Mouse (Mus musculus) liver, embryonic 15.5 days (tissue): ENCODE measurements around the gene Tmem183a. TPM values are rescaled to one million over a fixed set of nuclear protein-coding genes. Genes with fewer than 3 reads are reported as not detected.

Source experiments
- ATAC-seq: fragments of 200-750 bp; cut with Nextera tagmentation; 2 replicates; pipeline ENCODE4 v1.8.0; 2017; ENCODE audit warnings: moderate number of reproducible peaks, mild to moderate bottlenecking, moderate library complexity; ENCODE audit not compliant: insufficient read depth
- H3K27ac ChIP-seq: fragments of 300-500 bp; sonication (generic); replicated peaks from 2 replicates; pipeline ENCODE4 v1.5.1; 2015; ENCODE audit warnings: mild to moderate bottlenecking, inconsistent platforms
- H3K27me3 ChIP-seq: fragments of 300-500 bp; sonication (generic); 2 replicates; pipeline ENCODE4 v1.6.1; 2015; ENCODE audit warnings: mild to moderate bottlenecking, inconsistent platforms
- H3K36me3 ChIP-seq: fragments of 300-500 bp; sonication (generic); replicated peaks from 2 replicates; pipeline ENCODE4 v1.6.1; 2015; ENCODE audit warnings: moderate library complexity, mild to moderate bottlenecking, inconsistent platforms
- H3K4me1 ChIP-seq: fragments of 300-500 bp; sonication (generic); replicated peaks from 2 replicates; pipeline ENCODE4 v1.6.1; 2015; ENCODE audit warnings: inconsistent platforms
- H3K4me2 ChIP-seq: fragments of 300-500 bp; sonication (generic); 2 replicates; pipeline ENCODE4 v1.6.1; 2015; ENCODE audit warnings: moderate library complexity, mild to moderate bottlenecking, inconsistent platforms
- H3K4me3 ChIP-seq: fragments of 300-500 bp; sonication (generic); replicated peaks from 2 replicates; pipeline ENCODE4 v1.5.1; 2015; ENCODE audit warnings: mild to moderate bottlenecking, inconsistent platforms
- H3K9ac ChIP-seq: fragments of 300-500 bp; sonication (generic); 2 replicates; pipeline ENCODE4 v1.6.1; 2015; ENCODE audit warnings: moderate library complexity, mild to moderate bottlenecking, inconsistent platforms
- H3K9me3 ChIP-seq: fragments of 300-500 bp; sonication (generic); replicated peaks from 2 replicates; pipeline ENCODE4 v1.6.1; 2016; ENCODE audit warnings: inconsistent platforms
- WGBS: fragments of 180-500 bp; shearing (Covaris S2); methylation state at CpG from one replicate; pipeline ENCODE4 v1.1.7; 2015; ENCODE audit warnings: mixed read lengths; ENCODE audit not compliant: insufficient replicate concordance; 5-methylcytosine and 5-hydroxymethylcytosine counted together
- polyA plus RNA-seq: library from polyadenylated mRNA; unstranded; fragments of >200 nt; fragmentation: Nextera tagmentation; extraction: Ambion mirVana; gene quantifications from 2 replicates; pipeline ENCODE4 v1.2.1, GENCODE M21; 2015

Tmem183a gene
- polyA plus RNA-seq, 1 experiment from 2014 or later, result 49.8 TPM

DNA sequence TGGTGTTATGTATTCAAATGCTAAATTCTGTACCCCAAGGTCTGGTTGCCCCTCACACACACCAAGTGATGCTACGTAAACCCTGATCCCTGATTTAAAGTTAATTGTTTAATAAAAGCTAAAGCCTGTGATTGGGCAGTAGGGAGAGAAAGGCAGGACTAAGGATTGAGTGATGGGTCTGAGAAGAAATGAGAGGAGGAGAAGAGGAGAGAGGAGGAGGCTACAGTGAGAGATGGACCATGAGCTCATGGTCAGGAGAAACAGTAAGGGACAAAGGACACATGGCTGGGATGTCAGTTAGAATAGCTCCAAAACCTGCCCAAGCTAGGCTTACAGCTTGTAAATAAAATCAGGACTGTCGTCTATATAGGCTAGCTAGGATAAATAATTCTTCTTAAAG, 19.3 kb upstream of the Tmem183a start:
- H3K4me2 ChIP-seq, result no peak overlapping the region
- ATAC-seq, result no peak
- peaks cover 30% of the 10 kb centered on the region for H3K27me3 ChIP-seq
- no peak overlapping the region for H3K9ac ChIP-seq
- H3K9me3 ChIP-seq, result no peaks in the 10 kb centered on the region
- no peak overlapping the region for H3K4me3 ChIP-seq
- peaks cover 7% of the 10 kb centered on the region; the same call in 1 of the 2 replicates for H3K4me1 ChIP-seq
- H3K27ac ChIP-seq, result no peak overlapping the region
- WGBS, result 68% methylated on average over 2 of the region's 2 CpGs
- no peaks in the 10 kb centered on the region for H3K36me3 ChIP-seq

DNA sequence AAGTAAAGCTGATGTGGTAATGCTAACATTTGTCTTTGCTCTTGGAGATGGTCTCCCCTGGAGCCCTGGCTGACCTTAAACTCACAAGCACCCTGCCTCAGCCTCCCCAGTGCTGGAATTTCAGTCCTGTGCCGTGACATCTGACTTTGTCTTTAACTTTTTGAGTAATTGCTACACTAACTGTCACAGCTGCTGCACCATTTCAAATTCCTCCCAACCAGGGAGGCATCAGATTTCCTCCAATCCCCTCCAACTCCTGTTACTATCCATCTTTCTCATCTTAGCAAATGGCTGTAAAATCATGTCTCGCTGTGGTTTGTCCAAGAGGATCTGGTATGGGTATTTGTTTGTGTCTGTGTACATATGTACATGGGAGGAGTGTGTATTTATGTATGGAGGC, 12.3 kb upstream of the Tmem183a start:
- no peak for ATAC-seq
- H3K4me1 ChIP-seq, result no peaks in the 10 kb centered on the region
- H3K27ac ChIP-seq, result no peak overlapping the region
- WGBS, result 60% methylated on average over 2 of the region's 2 CpGs
- no peak overlapping the region for H3K4me2 ChIP-seq
- H3K4me3 ChIP-seq, result no peak overlapping the region
- H3K9ac ChIP-seq, result no peak overlapping the region
- H3K27me3 ChIP-seq, result peaks cover 2% of the 10 kb centered on the region; the same call in 1 of the 2 replicates
- no peaks in the 10 kb centered on the region; the same call in 1 of the 2 replicates for H3K9me3 ChIP-seq
- H3K36me3 ChIP-seq, result no peaks in the 10 kb centered on the region

DNA sequence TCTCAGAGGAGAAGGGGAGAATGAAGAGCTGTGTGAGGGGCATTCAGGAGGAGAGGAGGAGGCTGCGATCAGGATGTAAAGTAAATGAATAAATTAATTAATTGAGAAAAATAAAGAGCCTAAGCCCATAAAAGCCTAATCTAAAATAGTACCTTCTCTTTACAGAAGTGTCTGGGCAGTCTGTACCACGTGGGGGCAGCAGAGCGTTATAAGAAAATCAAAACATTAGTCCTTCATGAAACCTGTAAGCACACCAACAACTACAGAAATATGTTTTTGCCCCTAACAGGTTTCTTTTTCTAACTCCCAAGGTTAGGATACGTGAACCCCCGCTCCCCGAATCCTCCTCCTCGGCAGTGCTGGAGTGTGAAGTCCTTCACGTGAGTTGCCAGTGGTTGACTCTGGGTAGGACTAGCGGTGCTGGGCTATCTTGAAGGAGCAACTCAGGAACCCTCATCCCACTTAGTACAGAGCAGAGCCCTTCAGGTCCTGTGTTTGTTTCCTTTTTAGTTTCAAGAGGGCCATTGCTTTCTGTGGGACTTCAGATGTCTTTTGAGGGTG, 7.1 kb upstream of the Tmem183a start:
- no peak for ATAC-seq
- Histone ChIP-seq H3K4me1 (no peaks in the 10 kb centered on the region), H3K4me2 (no peak overlapping the region), H3K9ac (no peak overlapping the region), H3K27ac (no peak overlapping the region), H3K9me3 (no peaks in the 10 kb centered on the region; the same call in 1 of the 2 replicates), H3K36me3 (no peaks in the 10 kb centered on the region), H3K27me3 (no peaks in the 10 kb centered on the region; the same call in 1 of the 2 replicates), H3K4me3 (no peak overlapping the region)
- WGBS, result 40% methylated on average over 9 of the region's 9 CpGs

DNA sequence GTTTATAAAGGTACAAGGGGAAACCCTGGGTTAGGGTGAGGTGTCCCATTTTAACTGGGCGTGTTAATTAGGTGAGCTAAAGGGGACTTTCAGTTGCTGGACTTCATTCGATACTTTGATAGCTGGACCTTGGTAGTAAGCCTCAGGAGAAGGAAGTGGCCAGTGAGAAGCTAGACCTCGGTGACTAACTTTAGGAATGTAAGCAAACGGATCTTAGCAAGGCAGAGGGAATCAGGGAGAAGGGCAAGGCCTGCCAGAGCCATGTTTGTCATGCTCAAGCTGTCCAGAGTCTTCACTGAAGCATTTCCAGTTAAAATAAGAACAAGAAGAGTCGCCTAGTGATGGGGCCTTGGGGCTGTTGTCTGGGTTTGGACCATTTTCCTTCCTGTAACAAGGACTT, 3.7 kb upstream of the Tmem183a start:
- no peak for ATAC-seq
- WGBS, result 57% methylated on average over 5 of the region's 5 CpGs
- Histone ChIP-seq H3K27ac (no peak overlapping the region), H3K4me3 (no peak overlapping the region), H3K4me2 (no peak overlapping the region), H3K27me3 (no peaks in the 10 kb centered on the region; the same call in 1 of the 2 replicates), H3K36me3 (peaks cover 3% of the 10 kb centered on the region), H3K9me3 (no peaks in the 10 kb centered on the region; the same call in 1 of the 2 replicates), H3K9ac (no peak overlapping the region), H3K4me1 (peaks cover 13% of the 10 kb centered on the region)

DNA sequence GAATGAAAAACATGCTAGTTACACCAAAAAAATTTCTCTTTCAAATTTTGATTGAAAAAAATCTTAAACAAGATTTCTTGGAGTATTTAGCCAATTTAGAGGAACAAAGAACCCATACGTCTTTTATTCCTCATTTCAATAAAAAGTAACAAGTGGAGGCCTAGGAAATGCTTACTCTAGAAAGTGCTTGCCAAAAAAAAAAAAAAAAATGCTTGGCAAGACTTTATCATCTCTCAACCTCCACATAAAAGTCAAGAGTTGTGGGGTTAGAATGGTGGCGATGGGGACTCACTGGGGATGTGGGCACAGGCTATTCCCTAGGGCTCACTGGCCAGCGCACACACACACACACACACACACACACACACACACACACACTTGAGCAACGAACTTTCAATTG, 1.4 kb upstream of the Tmem183a start:
- H3K9ac ChIP-seq, result no peak overlapping the region
- 73% methylated on average over 4 of the region's 4 CpGs for WGBS
- H3K4me3 ChIP-seq, result no peak overlapping the region
- H3K27me3 ChIP-seq, result no peaks in the 10 kb centered on the region; the same call in 1 of the 2 replicates
- no peak for ATAC-seq
- H3K36me3 ChIP-seq, result peaks cover 25% of the 10 kb centered on the region
- H3K27ac ChIP-seq, result no peak overlapping the region
- no peaks in the 10 kb centered on the region for H3K9me3 ChIP-seq
- H3K4me1 ChIP-seq, result peaks cover 31% of the 10 kb centered on the region
- H3K4me2 ChIP-seq, result no peak overlapping the region

DNA sequence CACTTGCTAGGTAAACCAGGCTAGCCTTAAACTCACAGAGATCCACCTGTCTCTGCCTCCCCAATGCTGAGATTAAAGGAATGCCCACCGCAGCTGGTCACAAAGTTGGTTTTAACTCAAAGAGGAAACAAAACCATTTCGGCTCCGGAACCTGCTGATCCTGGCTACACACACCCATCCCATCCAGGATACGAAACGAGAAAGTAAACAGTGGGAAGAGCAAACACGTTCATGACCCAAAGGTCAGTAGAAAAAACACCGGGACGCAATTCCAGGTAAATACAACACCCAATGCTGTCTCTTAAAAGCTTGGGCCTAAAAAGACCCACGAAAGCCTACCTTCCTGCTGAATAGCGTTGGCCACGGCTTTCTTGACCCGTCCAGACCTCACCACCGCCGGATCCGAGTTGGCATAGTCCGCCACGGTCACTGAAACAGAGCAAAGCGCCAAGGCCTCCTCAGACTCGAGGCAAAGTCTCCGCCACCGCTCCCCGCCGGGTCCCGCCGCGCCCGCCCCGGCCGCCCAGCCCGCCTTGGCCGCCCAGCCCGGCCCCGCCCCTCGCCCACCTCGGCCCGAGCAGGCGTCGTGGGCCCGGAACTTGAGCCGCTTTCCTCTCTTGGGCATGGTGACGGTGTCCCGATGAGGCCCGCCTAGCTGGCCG, 453 bp downstream of the Tmem183a start:
- no peaks in the 10 kb centered on the region for H3K27me3 ChIP-seq
- WGBS, result under 1% methylated on average over 44 of the region's 44 CpGs
- H3K4me1 ChIP-seq, result peaks cover 31% of the 10 kb centered on the region
- H3K4me3 ChIP-seq, result peak overlapping the region; percentile 91
- ATAC-seq, result peak; percentile 89
- peak overlapping the region; percentile 97 for H3K27ac ChIP-seq
- no peaks in the 10 kb centered on the region for H3K9me3 ChIP-seq
- H3K9ac ChIP-seq, result peak overlapping the region; percentile 89
- peaks cover 41% of the 10 kb centered on the region for H3K36me3 ChIP-seq
- H3K4me2 ChIP-seq, result peak overlapping the region; percentile 76

DNA sequence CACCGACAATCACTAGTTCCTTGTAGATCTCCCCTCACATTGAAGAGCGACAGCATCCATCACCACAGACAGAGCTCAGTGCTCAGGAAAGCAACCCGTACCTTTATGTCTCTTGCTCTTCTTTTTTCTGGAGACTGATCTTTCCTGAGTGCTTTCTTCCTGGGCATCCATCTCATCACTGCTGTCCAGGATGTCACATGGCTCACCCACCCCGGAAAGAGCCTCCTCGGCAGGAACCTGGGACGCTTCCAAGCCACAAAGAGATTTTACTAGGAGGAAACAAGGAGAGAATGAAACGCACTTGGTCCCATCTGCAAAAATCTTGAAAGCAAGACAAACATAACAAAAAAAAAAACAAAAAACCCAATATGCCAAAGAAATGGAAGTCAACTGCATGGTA, 1.1 kb downstream of the Tmem183a start:
- no peak for ATAC-seq
- 55% methylated on average over 7 of the region's 7 CpGs for WGBS
- peak overlapping the region; percentile 97; the same call in 1 of the 2 replicates for H3K27ac ChIP-seq

DNA sequence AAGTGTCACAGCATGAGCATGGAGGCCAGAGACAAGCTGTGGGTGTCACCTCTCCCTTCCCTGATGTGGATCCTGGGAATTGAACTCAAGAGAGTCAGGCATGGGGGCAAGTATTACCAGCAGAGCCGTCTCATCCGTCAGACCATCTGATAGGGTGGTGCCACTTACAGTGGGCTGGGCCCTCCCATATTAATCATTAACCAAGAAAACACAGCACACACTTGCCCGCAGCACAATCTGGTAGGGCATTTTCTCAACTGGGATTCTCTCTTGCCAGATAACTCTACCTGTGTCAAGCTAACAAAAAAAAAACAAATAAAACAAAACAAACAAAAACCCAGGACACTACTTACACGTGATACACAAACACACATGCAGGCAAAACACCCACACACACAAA, 4.3 kb downstream of the Tmem183a start:
- H3K9ac ChIP-seq, result no peak overlapping the region
- 0 out of 2 replicates have a peak overlapping the region, but pooled peaks have one; percentile 16 for H3K27ac ChIP-seq
- H3K9me3 ChIP-seq, result no peaks in the 10 kb centered on the region
- H3K27me3 ChIP-seq, result no peaks in the 10 kb centered on the region
- no peak overlapping the region for H3K4me2 ChIP-seq
- no peak for ATAC-seq
- peaks cover 79% of the 10 kb centered on the region for H3K36me3 ChIP-seq
- 69% methylated on average over 4 of the region's 4 CpGs for WGBS
- peaks cover 30% of the 10 kb centered on the region for H3K4me1 ChIP-seq
- no peak overlapping the region for H3K4me3 ChIP-seq

More for the DNA sequence above, 1.1 kb downstream of the Tmem183a start:
- Histone ChIP-seq H3K4me3 (peak overlapping the region; percentile 91), H3K4me1 (peaks cover 31% of the 10 kb centered on the region), H3K9me3 (no peaks in the 10 kb centered on the region), H3K9ac (peak overlapping the region; percentile 89), H3K27me3 (no peaks in the 10 kb centered on the region), H3K4me2 (peak overlapping the region; percentile 76), H3K36me3 (peaks cover 48% of the 10 kb centered on the region)

DNA sequence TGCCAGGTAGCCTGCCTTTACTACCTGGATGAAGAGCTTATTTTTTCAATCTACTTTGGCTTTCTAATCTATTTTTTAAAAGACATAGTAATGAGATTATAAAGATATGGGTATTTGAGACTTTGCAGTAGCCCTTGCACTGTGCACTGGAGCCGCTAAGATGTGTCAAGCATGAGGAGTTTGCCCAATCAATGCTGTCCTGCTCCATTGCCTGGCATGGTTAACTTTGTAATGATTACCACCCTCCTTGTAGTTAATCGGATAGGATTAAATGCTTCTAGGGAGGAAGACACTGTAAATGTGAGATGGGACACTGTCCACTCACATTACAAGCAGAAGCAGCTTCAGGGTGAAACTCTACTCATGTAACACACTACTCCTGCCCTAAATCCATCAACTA, 8.5 kb downstream of the Tmem183a start:
- no peak overlapping the region for H3K4me2 ChIP-seq
- no peaks in the 10 kb centered on the region for H3K27me3 ChIP-seq
- peaks cover 2% of the 10 kb centered on the region for H3K4me1 ChIP-seq
- H3K9ac ChIP-seq, result no peak overlapping the region
- H3K4me3 ChIP-seq, result no peak overlapping the region
- no peak for ATAC-seq
- peaks cover 90% of the 10 kb centered on the region for H3K36me3 ChIP-seq
- 92% methylated on average over 2 of the region's 2 CpGs for WGBS
- no peaks in the 10 kb centered on the region for H3K9me3 ChIP-seq
- H3K27ac ChIP-seq, result no peak overlapping the region

DNA sequence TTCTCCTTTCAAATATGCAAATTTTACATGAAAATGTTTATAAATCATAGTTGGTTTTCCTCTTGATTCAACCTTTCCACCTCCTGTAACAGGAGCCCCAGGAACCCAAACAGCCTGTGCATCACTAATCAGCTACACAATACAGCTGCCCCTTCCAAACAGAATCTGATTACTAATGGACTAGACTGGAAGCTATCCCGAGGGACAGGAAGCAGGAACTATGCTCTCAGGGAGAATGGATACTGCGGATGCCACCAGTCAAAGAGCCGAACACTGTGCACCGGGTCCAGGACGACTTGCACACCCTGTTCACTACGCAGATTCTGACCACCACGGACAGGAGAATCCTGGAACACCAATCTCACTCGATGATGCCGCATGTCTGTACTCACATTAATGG, 14.0 kb downstream of the Tmem183a start:
- no peaks in the 10 kb centered on the region for H3K9me3 ChIP-seq
- H3K27ac ChIP-seq, result no peak overlapping the region
- H3K9ac ChIP-seq, result no peak overlapping the region
- WGBS, result 88% methylated on average over 9 of the region's 9 CpGs
- peaks cover 14% of the 10 kb centered on the region for H3K4me1 ChIP-seq
- H3K4me3 ChIP-seq, result no peak overlapping the region
- peaks cover 17% of the 10 kb centered on the region for H3K27me3 ChIP-seq
- H3K4me2 ChIP-seq, result no peak overlapping the region
- no peak for ATAC-seq
- H3K36me3 ChIP-seq, result peaks cover 62% of the 10 kb centered on the region

DNA sequence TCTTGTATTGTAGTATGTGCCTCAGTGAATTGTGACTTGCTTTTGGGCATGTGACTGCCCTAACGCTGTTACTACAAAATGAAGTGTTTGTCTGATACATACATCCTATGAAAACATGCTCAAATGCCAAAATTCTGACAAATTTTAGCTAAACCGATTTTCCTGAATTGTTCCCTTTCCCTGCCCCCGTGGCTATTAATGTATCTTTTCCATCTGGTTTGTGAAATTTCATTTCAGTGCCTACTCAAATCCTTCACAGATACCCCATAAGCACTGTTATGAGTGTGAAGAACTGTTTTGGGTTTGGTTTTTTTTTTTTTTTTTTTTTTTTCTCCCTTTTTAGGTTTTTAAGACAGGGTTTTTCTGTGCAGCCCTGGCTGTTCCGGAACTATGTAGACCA, 16.7 kb downstream of the Tmem183a start:
- peak overlapping the region; percentile 41 for H3K4me3 ChIP-seq

More for the DNA sequence above, 16.7 kb downstream of the Tmem183a start:
- Histone ChIP-seq H3K4me2 (peak overlapping the region; percentile 69), H3K27me3 (peaks cover 25% of the 10 kb centered on the region), H3K4me1 (peaks cover 14% of the 10 kb centered on the region), H3K9ac (no peak overlapping the region), H3K36me3 (peaks cover 35% of the 10 kb centered on the region), H3K9me3 (no peaks in the 10 kb centered on the region), H3K27ac (no peak overlapping the region)
- WGBS, result 69% methylated on average over 4 of the region's 4 CpGs
- ATAC-seq, result 0 out of 2 replicates have a peak, but pooled peaks have one; percentile 4
